Mouse (Mus musculus) gastrocnemius, adult 2 months (tissue): ENCODE data around the gene Sar1a. TPM values are rescaled to one million over a fixed set of nuclear protein-coding genes. Genes with fewer than 3 reads are reported as not detected.

Experiments
- DNase-seq: peaks from one replicate; pipeline ENCODE4 v3.0.0; 2022
- H3K27ac ChIP-seq: fragments of 200-600 bp; 2 replicates; pipeline ENCODE4 v1.8.1; 2022; ENCODE audit warnings: mild to moderate bottlenecking
- H3K4me3 ChIP-seq: fragments of 200-600 bp; 2 replicates; pipeline ENCODE4 v1.8.1; 2022; ENCODE audit warnings: mild to moderate bottlenecking, moderate library complexity
- CTCF ChIP-seq: fragments of 200-600 bp; IDR thresholded peaks from 2 replicates; pipeline ENCODE4 v1.8.1; 2022; ENCODE audit warnings: antibody characterized with exemption, mild to moderate bottlenecking, moderate library complexity
- intact Hi-C: fragments of 180-260 bp; cut with DNase I; formaldehyde crosslinking; loops from one replicate; pipeline ENCODE4 v1.15.1; 2025
- total RNA-seq, 2 experiments: library from RNA; stranded (reverse); gene quantifications; 2 replicates each; pipeline ENCODE4 v1.2.3; 2021

Gene Sar1a
- total RNA-seq, 2 experiments from 2014 or later, result 129 to 145 TPM

GRCm38 (mm10) chr10:61694870-61695670 lies 15.0 kb downstream of the Sar1a start, which contains the start of gene Tysnd1:
TSS of gene Tysnd1 (plus strand) at chr10:61695514.
- peak; percentile 97 for DNase-seq
- TF ChIP-seq CTCF, result peak; percentile 53
- intact Hi-C loops, result no loop called here
- peak within 1 kb of the TSS; percentile 84 for H3K27ac ChIP-seq
- H3K4me3 ChIP-seq, result peak within 1 kb of the TSS; percentile 91

- intact Hi-C loops, result no loop called here
- DNase-seq, result peak; percentile 40
- Histone ChIP-seq H3K4me3 (peak overlapping the region; percentile 91), H3K27ac (peak overlapping the region; percentile 84)
- TF ChIP-seq CTCF, result no peak
Measured at GRCm38 (mm10) chr10:61695703-61696559, 15.8 kb downstream of the Sar1a start.

- H3K27ac ChIP-seq, result peak overlapping the region; percentile 84
- TF ChIP-seq CTCF, result no peak
- no peak for DNase-seq
- peak overlapping the region; percentile 91 for H3K4me3 ChIP-seq
- intact Hi-C loops, result no loop called here
Measured at GRCm38 (mm10) chr10:61696560-61696823, 16.4 kb downstream of the Sar1a start.

DNA sequence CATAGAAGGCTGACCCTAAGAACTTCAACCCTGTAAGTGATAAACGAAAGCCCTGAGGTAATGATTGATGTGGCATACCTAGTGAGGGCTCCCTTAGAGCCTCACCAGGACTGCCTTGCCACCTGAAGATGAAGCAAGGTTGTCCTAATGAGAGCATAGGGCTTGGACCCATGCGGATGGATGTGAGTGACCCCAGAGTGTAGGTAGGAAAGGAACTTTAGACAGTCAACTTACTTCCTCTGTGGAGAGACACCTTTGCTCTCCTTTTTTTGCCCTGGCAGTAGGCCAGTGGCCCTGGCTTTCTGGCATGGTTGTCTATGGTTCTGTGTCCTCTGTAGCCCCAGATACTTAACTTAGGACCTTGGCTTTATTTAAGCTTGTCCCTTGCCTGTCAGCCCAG lies 16.9 kb downstream of the Sar1a start:
- no peak for TF ChIP-seq CTCF
- intact Hi-C loops, result no loop called here
- Histone ChIP-seq H3K4me3 (peak overlapping the region; percentile 91), H3K27ac (no peak overlapping the region)
- no peak for DNase-seq

DNA sequence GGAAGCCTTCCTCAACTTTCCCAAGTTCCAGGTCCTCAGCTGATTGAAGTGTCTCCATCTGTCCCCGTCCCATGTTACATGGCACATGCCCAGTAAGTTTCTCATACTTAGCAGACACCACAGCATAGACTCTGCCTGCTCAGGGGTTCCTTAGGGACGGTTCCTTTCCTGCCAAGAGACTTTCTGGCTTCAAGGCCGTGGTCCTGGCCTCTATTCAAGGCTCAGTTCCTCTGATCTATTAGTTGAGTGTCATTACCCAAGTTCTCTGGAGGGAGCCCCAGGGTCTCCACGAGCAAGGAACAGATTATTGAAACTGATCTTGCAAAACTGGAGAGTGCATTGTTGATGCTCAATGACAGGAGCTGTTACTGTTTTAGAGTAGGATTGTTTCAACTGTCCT lies 24.6 kb downstream of the Sar1a start:
- Histone ChIP-seq H3K27ac (no peak overlapping the region), H3K4me3 (no peak overlapping the region)
- intact Hi-C loops, result no loop called here
- no peak for TF ChIP-seq CTCF
- DNase-seq, result peak; percentile 12

DNA sequence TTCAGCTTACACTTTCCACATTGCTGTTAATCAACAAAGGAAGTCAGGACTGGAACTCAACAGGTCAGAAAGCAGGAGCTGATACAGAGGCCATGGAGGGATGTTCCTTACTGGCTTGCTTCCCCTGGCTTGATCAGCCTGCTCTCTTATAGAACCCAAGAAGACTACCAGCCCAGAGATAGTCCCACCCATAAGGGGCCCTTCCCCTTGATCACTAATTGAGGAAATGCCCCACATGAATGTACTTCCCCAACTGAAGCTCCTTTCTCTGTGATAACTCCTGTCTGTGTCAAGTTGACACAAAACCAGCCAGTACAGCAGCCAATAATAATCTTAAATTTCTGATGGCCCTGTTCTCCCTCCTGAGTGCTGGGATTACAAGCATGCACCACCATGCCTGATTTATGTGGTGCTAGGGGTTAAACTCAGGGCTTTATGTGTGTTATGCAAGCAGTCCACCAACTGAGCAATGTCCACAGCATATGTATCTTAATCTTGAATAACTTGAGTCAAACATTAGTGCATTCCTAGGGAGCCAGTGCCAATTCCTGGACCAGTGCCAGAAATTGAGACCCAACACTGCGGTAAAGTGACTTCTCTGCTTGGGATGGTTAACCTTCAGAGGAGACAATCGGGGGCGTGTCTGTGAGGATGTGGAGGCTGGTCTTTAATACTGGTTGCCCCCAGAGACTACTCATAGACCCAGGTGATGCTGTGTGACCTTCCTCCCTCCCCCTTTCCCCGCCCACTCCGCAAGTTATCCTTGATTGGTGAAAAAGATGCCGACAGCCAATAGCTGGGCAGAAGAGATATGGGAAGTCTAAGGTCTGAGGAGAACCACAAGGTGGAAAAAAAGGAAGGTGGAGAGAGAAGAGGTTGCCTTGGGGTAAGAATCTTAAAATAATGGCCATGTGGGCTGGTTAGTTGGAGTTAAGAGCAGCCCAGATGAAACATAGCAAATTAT lies 26.6 kb downstream of the Sar1a start:
- no peak for TF ChIP-seq CTCF
- H3K4me3 ChIP-seq, result no peak overlapping the region
- no peak overlapping the region for H3K27ac ChIP-seq
- intact Hi-C loops, result no loop called here
- peak; percentile 13 for DNase-seq

DNA sequence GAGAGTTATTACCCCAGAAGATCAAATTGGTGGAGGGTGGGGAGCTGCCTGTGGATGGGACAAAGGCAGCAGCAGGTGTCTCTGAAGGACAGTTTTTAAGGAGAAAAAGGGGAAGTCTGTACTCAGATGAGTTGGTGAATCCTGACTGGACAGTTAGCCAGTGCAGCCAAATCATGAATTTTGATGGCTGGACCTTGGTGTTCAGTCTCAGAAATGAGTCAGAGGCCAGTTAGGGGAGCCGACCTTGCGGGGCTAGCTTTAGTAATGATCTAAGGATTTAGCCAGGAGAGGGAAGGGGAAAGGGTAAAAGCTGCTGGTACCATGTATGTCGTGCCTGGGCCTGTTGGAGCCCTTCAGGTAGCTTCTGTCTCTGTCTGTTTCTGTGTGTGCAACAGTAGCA lies 33.5 kb downstream of the Sar1a start:
- intact Hi-C loops, result loop anchor here (1.0 kb wide), 1 partner anchor 32 kb away; no protein-coding TSS in a partner anchor
- TF ChIP-seq CTCF, result no peak
- no peak for DNase-seq
- no peak overlapping the region for H3K4me3 ChIP-seq
- no peak overlapping the region for H3K27ac ChIP-seq

DNA sequence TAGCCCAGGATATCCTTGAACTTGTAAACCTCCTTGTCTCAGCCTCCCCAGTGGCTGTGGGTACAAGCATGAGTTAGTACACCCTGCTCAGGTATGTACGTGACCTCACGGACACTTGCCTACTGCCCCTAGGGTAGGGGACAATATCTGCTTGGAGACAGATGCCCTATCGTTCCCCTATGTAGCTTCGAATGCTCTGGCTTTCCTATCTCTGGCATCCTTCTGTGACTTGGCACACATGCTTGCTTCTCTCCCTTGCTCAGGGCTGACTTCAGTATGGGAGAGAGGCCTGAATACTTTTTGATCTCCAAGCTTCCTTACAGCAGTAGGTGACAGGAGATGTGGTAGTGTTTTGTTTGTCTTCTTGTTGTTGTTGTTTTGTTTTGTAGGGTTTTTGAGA lies 34.0 kb downstream of the Sar1a start:
- Histone ChIP-seq H3K4me3 (no peak overlapping the region), H3K27ac (peak overlapping the region; percentile 85)
- DNase-seq, result no peak
- intact Hi-C loops, result no loop called here
- TF ChIP-seq CTCF, result no peak

DNA sequence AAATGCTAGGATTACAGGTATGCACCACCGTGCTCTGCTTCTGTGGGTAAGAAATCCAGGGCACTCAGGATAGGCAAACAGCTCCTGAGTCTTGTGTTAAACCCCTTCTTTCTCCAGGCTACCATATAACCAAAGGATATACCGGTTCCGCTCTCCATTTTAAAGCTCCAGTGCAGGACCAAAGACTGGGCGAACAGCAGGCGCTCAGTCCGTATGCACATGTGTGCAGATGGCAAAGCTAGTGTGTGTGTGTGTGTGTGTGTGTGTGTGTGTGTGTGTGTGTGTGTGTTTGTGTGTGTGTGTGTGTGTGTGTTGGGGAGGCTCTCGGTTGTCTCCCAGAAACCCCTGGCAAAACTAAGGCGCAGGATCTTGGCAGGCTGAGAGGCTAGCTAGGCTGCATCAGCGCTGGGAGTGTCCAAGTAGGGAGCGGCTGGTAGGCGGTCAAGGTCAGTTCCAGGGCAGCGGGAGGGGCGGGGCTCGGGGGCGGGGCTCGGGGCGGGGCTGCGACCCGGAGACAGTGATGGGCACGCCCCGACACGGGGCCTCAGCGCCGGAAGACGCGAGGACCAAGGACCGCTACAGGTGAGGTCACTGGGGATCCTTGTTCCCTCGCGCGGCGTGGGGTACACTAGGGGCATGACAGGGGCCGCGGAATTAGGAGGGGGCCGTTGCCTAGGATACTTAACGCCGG lies 34.8 kb downstream of the Sar1a start, which contains the start of gene Aifm2:
TSS of gene Aifm2 (plus strand) at position 493 of the 691 bp plus-strand sequence.
- peak; percentile 89 for DNase-seq
- intact Hi-C loops, result no loop called here
- peak within 1 kb of the TSS; percentile 90 for H3K4me3 ChIP-seq
- no peak for TF ChIP-seq CTCF
- H3K27ac ChIP-seq, result peak within 1 kb of the TSS; percentile 87

DNA sequence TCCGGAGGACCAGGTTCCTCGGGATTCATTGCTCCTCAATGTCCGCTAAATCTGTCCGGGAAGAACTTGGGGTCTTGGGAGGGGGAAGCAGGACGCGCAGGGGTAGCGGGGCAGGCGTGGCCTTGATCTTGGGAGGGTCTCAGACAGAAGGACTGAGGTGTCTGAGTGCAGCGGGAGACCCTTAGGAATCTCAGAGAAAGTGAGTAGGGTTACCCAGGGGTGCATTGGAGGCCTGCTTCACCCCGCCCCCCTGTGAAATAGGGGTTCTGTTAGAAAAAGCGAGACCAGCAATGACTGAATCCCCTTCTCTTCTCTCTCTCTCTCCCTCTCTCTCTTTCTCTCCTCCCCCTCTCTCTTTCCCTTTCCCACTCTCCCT lies 35.4 kb downstream of the Sar1a start:
- H3K4me3 ChIP-seq, result peak overlapping the region; percentile 90
- DNase-seq, result no peak
- TF ChIP-seq CTCF, result no peak
- intact Hi-C loops, result no loop called here
- peak overlapping the region; percentile 87 for H3K27ac ChIP-seq

- intact Hi-C loops, result no loop called here
- H3K27ac ChIP-seq, result peak overlapping the region; percentile 87; the same call in 1 of the 2 replicates
Measured at GRCm38 (mm10) chr10:61715996-61716864, 36.1 kb downstream of the Sar1a start.

More at GRCm38 (mm10) chr10:61715996-61716864, 36.1 kb downstream of the Sar1a start:
- peak overlapping the region; percentile 90 for H3K4me3 ChIP-seq
- DNase-seq, result no peak
- no peak for TF ChIP-seq CTCF
